Mouse (Mus musculus) liver, adult 2 months (tissue): ENCODE measurements around the gene Gm16381.
"Not testable (repeated sequence)": the region's sequence is repeated elsewhere in the genome, so short reads cannot be mapped to it uniquely, and the experiment has no call there.

Experiments
- CTCF ChIP-seq: fragments of 200-500 bp; IDR thresholded peaks from 2 replicates; pipeline ENCODE4 v1.5.1; 2011; ENCODE audit warnings: low read depth, low read length, control low read depth
- POLR2A ChIP-seq: fragments of 200-500 bp; IDR thresholded peaks from 2 replicates; pipeline ENCODE4 v1.6.1; 2011; ENCODE audit warnings: low read length, control low read depth; ENCODE audit not compliant: insufficient read depth; ENCODE audit errors: extremely low read depth

- not testable (repeated sequence) for TF ChIP-seq POLR2A, CTCF
These were observed 25.9 kb downstream of the Gm16381 start, which contains the start of gene Gm4027 for GRCm38 (mm10) chr12:87618569-87618968.
